Mouse (Mus musculus) C2C12 (cell line): ENCODE data around the gene Trim67.

Experiments used
- CEBPB ChIP-seq: IDR thresholded peaks from one replicate; pipeline ENCODE4 v1.6.1; 2011; ENCODE audit warnings: low read depth, mild to moderate bottlenecking, control low read depth, moderate library complexity
- CTCF ChIP-seq: IDR thresholded peaks from one replicate; pipeline ENCODE4 v1.5.1; 2011; ENCODE audit not compliant: control insufficient read depth, insufficient read depth, insufficient read length
- FOSL1 ChIP-seq: IDR thresholded peaks from one replicate; pipeline ENCODE4 v1.8.0; 2011; ENCODE audit warnings: mild to moderate bottlenecking, low read length; ENCODE audit not compliant: poor library complexity, insufficient read depth, severe bottlenecking
- MAX ChIP-seq: IDR thresholded peaks from one replicate; pipeline ENCODE4 v1.6.1; 2011; ENCODE audit warnings: mild to moderate bottlenecking, control low read depth
- MYOD1 ChIP-seq: IDR thresholded peaks from one replicate; pipeline ENCODE4 v1.6.1; 2011; ENCODE audit warnings: low read depth; ENCODE audit not compliant: control insufficient read depth, insufficient read length
- MYOG ChIP-seq: IDR thresholded peaks from one replicate; pipeline ENCODE4 v1.6.1; 2011; ENCODE audit not compliant: control insufficient read depth, insufficient read length; ENCODE audit errors: extremely low read depth
- USF1 ChIP-seq: IDR thresholded peaks from one replicate; pipeline ENCODE4 v1.6.1; 2011; ENCODE audit warnings: low read depth, mild to moderate bottlenecking, control low read depth, moderate library complexity

GRCm38 (mm10) chr8:124828561-124829240, 35.8 kb downstream of the Trim67 start:
- TF ChIP-seq CTCF (no peak), MYOD1 (no peak), CEBPB (no peak), MAX (no peak), FOSL1 (no peak), MYOG (no peak), USF1 (no peak)
